Mouse (Mus musculus) CH12F3 (cell line): Measurements from ENCODE around the gene Atp2b4.

Experiments used
- in situ Hi-C: fragments of 300-500 bp; cut with MboI; formaldehyde crosslinking; loops from 2 replicates; pipeline ENCODE4 v1.14.3; 2020; ENCODE audit warnings: low sequenced_read_pairs

Gene Atp2b4

DNA sequence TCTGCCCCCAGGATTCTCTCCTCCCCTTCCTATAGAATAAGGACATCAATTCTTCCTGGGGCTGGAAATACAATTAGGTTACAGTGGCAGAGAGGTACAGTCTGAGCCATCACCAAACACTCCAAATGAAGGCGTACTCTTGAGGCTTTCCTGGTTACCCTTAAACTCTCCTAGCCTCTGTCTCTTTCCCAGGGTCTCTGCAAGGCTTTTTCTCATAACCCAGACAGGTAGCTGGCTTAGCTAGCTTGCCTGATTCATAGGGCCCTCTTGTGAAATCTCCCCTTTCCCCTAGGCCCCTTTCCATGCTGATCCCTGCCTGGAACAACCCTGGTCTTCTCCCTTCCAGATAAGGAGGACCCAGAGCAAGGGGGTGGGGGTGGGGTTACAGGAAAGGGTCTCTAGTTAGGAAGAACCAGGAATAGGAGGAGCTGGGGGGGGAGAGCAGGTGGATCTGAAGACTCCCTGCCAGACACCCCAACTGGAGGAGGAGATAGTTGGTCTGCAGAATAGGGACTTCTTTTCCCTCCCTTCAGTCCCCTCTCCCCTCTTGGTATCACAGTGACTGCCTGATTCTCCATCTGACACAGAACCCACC lies 1.9 kb downstream of the Atp2b4 start:
- in situ Hi-C loops = no loop called here

DNA sequence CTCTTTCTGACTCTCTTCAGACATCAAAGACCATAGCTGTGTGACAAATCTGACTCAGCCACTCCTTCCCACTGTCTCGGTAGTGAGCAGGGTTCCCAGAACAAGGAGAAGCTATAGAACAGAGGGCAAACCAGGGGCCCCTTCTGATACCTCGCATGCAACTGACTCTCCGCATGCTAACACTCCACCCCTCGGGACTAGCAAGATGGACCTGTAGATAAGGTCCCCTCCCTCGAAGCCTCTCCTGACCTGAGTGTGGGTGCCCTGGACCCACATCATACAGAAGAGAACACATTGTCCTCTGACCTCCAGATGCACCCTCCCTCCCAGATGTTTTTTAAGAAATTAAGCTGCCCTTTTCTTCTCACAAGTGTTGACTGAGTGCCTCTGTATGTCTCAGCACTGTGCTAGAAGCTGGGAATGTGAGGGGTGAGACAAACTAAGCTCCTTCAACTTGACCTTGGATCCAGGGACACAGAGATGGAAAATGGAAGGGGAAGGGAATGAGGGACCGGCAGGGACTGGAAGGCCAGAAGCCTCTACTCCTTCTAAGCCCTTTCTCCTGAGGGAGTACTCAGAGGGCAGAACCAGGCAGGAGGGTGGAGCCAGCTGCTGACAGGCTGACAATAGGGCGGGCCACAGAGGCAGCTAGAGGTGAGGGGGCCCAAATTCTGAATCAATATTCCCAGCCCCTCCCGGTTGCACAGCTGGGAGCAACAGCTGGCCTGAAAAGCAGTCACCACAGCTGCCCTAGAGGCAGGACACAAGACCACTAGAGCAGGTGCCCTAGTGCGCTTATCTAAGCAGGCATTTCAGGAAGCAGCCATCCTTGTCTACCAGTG lies 2.6 kb downstream of the Atp2b4 start:
- in situ Hi-C loops = no loop called here

DNA sequence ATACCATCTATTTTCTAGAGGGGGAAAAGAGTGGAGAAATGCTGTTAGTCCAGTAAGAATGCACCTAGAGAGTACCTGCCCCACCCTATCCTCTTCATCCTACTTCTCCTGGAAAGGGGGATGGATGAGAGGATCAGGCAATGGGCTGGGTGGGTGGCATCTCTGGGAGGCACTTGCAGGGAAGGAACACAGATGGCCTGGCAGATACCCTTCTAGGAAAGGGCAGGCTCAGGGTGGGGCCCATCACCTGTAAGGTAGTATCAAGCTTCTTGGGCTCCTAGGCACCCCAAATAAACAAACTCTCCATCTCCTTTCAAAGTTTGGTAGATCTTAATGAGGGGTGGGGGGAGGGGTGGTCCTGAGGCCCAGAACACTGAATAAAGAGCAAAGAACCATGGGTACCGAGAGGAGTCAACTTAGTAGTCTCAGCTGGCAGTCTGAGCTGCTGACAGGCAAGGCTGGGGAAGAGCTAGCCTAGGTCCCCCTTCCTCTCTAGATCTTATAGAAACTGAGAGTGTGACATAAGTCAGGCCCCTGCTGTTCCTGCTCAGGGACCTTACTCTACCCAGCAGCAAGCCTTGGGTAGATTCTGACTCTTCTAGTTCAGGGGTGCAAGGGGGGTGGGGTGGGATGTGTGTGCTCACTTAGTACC lies 3.4 kb downstream of the Atp2b4 start:
- in situ Hi-C loops = no loop called here

- in situ Hi-C loops = no loop called here
Observed at GRCm38 (mm10) chr1:133793646-133794045, 7.2 kb downstream of the Atp2b4 start.

GRCm38 (mm10) chr1:133790011-133790410 lies 10.8 kb downstream of the Atp2b4 start:
- in situ Hi-C loops = no loop called here

DNA sequence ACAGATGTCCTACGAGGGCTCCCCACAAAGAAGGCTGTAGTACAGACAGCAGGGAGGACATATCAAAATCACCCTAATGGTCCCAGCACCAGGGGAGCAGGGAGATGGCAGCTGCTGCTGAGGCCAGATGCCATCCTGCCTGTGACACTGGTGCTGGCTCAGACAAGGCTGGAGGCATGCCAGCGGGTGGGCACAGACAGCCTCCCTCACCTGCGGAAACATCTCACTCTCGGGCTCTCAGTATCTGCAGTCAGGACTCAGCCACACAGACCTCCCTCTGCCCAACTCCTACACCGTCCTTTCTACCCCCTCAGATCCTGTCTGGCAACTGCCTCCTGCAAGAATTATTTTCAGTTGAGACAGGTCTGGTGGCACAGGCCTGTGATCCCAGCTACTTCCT lies 12.0 kb downstream of the Atp2b4 start:
- in situ Hi-C loops = no loop called here

DNA sequence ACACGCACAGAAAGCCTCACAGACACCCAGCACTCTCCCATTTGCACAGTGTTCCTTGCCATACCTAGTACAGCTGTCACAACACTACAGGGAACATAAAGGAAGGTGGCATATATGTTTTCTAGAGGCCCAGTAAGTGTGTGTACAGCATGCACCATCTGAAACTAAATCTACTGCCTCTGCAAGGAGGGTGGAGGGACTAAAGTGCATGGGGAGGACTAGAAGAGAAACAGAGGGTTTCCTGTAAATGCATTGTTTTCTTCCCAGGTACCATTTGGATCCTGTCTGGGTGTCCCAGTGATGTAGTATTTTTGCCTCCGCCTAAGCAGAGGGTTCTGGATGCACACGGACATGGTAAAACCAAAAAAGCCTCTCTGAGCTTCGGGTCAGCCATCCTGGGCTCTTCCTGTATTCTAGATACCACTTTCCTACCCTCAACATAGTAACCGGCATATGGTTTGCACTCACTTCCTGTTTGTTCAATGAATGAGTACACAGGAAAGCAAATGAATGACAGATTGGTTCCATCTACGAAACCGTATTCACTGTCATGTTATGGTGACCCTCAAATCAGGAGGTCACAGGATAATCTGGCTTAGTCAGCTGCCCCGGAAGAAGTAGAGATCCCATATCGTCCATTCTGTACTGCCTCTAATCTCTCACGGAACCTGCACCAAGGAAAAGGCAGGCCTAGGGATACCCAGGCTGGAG lies 13.2 kb downstream of the Atp2b4 start:
- in situ Hi-C loops = no loop called here

DNA sequence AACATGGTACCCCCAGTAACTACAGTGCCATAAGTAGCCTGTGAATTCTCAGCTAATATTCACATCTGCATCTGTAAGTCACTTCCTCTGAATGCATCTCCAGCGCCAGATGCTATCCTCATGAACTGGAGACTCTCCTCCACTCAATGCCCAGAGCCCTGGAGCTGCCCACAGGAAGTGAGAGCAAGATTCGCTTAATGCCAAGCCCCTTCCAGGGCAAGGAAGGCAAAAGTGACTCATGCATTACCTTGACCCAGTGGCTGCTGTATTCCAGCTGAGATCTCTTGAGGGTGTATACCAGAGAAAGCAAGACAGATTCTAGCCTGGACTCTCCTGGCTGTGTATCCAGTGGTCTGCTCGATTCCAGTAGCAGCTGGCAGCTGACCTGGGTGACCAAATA lies 16.2 kb downstream of the Atp2b4 start:
- in situ Hi-C loops = no loop called here

GRCm38 (mm10) chr1:133781531-133781930 lies 19.3 kb downstream of the Atp2b4 start:
- in situ Hi-C loops = no loop called here

DNA sequence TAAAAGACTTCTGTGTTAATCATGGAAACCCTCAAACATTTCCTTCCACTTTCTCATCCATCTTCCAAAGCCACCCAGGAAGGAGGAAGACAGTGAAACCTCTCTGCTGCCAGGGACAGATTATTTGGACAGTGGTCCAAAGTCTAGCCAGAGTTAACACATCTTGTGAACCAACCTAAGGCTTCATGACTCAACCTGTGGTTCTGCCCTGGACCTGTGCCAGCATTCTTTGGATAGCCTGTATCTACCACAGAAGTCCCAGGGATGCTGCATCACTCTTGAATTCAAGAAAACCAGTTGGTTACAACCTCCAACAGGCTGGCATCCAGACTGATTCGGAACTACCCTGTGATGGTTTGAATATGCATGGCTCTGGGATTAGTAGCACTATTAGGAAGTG lies 21.8 kb downstream of the Atp2b4 start:
- in situ Hi-C loops = no loop called here

DNA sequence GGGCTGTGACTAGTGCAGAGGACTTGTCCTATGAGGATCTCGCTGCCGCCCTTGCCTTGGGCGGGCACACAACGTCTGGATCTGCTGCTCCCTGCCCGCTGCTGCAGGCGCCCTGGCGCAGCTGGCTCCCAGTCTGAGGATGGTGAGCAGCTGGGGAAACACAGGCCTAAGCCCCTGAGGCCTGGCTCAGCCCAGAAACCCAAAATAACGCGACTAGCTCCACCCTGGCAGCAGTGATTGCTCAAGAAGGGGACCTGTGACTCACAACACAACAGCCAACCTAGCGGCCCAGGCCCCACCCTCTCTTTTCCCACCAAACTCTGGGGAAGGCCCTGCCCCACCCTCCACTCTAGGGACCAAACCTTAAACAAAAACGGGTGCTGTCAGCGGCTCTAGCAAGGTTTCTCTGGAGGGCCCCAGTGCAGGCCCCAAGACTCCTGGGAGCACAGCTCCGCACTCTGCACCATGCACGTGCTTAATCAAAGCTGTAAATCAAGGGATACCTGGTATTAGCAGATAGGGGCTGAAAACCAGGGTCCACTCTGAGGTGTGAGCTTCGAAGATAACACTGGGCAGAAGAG lies 23.1 kb downstream of the Atp2b4 start:
- in situ Hi-C loops = no loop called here

DNA sequence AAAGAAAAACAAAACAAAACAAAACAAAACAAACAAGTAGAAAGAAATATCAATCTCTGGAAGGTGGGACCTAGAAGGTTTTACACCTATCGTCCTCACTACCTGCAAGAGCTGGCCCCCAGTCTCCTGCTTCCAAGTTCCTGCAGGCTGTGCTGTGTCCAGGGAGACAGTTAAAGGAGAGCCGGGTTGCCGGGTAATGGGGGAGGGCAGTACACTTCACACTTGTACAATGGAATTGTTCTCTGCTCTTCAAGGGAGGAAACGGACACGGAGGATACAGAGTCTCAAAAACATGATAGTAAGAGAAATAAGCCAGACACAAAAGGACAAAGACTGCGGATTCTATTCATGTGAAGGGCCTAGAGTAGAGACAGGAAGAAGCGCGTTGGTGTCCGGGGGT lies 28.3 kb downstream of the Atp2b4 start:
- in situ Hi-C loops = no loop called here

- in situ Hi-C loops = no loop called here
Observed at GRCm38 (mm10) chr1:133771831-133772399, 28.9 kb downstream of the Atp2b4 start.

DNA sequence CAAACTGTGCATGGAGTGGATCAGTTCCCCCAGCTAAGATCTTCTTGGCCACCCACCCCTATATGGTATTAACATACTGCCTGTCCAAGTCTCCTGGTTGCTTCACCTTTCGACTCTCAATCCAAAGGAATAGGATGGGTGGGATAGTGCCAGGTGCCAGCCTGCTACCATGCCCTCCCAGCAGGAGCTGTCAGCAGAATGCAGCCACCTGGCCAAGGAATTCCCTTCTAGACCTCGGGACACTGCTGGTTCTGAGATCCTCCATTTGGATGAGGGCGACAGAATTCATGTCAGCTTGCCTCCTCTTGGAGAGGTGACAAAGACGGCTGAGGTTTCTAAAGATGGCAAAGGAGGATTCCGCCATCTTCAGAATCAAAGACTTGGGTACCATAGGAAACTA lies 32.8 kb downstream of the Atp2b4 start:
- in situ Hi-C loops = no loop called here

DNA sequence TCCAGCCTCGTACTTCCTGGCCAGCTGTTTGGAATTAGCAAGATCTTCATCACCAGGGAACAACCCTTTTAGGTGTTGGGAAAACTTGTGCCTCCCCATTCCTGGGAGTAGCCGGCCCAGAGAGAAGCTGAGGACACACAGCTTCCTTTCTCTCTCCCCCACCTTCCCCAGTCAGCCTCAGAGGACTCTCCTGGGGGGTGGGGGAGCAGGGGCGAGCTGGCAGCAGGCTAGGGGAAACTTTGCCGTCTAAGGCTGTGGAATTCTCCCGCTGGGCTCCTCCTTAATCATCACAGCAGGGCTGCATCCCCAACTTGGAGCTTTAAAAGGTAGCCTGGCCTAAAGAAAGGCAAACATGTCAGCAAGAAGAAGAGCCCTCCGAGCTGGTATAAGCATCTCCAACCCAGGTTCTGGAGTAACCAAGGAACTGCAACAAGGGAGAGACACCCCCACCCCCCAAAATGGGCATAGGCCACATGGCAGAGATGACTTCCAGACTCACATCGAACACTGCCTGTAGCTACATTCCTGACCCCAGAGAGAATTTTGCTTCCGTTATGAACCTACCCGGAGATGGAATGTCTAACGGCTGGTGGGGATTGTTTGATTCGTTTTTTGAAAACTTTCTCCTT lies 33.8 kb downstream of the Atp2b4 start:
- in situ Hi-C loops = no loop called here

GRCm38 (mm10) chr1:133765376-133765775 lies 35.5 kb downstream of the Atp2b4 start:
- in situ Hi-C loops = no loop called here

GRCm38 (mm10) chr1:133762946-133763422 lies 37.9 kb downstream of the Atp2b4 start:
- in situ Hi-C loops = no loop called here

DNA sequence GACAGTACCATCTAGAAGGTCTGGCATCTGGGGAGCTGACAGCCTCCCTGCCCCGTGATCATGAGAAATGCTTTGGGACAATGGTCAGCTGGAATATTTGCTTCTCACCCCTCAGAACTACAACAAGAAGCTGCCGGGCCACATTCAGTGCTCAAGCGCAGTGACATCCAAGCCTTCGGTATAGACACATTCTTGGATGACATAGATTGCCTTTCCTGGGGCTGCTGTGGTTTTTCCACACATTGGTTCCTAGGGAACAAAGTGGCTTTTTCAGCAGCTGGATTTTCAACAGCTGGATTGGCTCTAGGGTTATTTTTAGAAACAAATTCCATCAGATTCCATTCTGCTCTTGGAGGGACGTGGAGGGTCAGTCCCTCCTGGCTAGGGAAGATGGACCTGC lies 39.6 kb downstream of the Atp2b4 start:
- in situ Hi-C loops = no loop called here

GRCm38 (mm10) chr1:133754317-133754868 lies 46.4 kb downstream of the Atp2b4 start:
- in situ Hi-C loops = no loop called here

- in situ Hi-C loops = no loop called here
Observed at GRCm38 (mm10) chr1:133753325-133753724, 47.5 kb downstream of the Atp2b4 start.
